Mouse (Mus musculus) G1E (cell line): ENCODE results near the gene Ubash3b. TPM values are rescaled to one million over a fixed set of nuclear protein-coding genes. Genes with fewer than 3 reads are reported as not detected.

ENCODE experiments used
- ATAC-seq: 2 replicates; pipeline ENCODE4 v1.8.0; 2016; ENCODE audit warnings: mild to moderate bottlenecking; ENCODE audit not compliant: insufficient number of reproducible peaks, poor library complexity, low FRiP score, severe bottlenecking; ENCODE audit errors: extremely low read depth
- DNase-seq: peaks from one replicate; pipeline ENCODE4 v3.0.0; 2012; ENCODE audit warnings: low spot score
- H3K27me3 ChIP-seq: 2 replicates; pipeline ENCODE4 v1.6.1; 2012; ENCODE audit warnings: mild to moderate bottlenecking, low read length, inconsistent platforms; ENCODE audit not compliant: insufficient read depth
- H3K36me3 ChIP-seq: replicated peaks from 2 replicates; pipeline ENCODE3; 2012; ENCODE audit warnings: mild to moderate bottlenecking, inconsistent platforms
- H3K4me1 ChIP-seq: 2 replicates; pipeline ENCODE4 v1.6.1; 2012; ENCODE audit warnings: low read depth, low read length, inconsistent platforms, mixed read lengths; ENCODE audit not compliant: insufficient read depth
- H3K4me3 ChIP-seq: 2 replicates; pipeline ENCODE4 v1.5.1; 2012; ENCODE audit warnings: low read depth, mild to moderate bottlenecking, inconsistent platforms, low read length, moderate library complexity, mixed read lengths
- H3K9me3 ChIP-seq: replicated peaks from 2 replicates; pipeline ENCODE4 v1.6.1; 2012; ENCODE audit warnings: inconsistent platforms
- CTCF ChIP-seq: IDR thresholded peaks from 2 replicates; pipeline ENCODE4 v1.5.1; 2012; ENCODE audit warnings: low read depth, low read length, inconsistent platforms, mixed read lengths
- GATA1 ChIP-seq: IDR thresholded peaks from 2 replicates; pipeline ENCODE4 v1.6.1; 2012; ENCODE audit warnings: borderline replicate concordance, low read length, inconsistent platforms, mixed read lengths
- GATA2 ChIP-seq: IDR thresholded peaks from 2 replicates; pipeline ENCODE4 v1.6.1; 2012; ENCODE audit warnings: low read depth, low read length, inconsistent platforms, borderline replicate concordance
- POLR2AphosphoS5 ChIP-seq: IDR thresholded peaks from 2 replicates; pipeline ENCODE4 v1.6.1; 2012; ENCODE audit warnings: low read depth, low read length, inconsistent platforms; ENCODE audit not compliant: insufficient replicate concordance
- TAL1 ChIP-seq: conservative IDR thresholded peaks from 2 replicates; pipeline ENCODE4 v1.6.1; 2012; ENCODE audit warnings: low read depth, low read length, inconsistent platforms, mixed read lengths
- polyA plus RNA-seq: library from polyadenylated mRNA; stranded (reverse); fragments of >175 nt; gene quantifications from 2 replicates; pipeline ENCODE4 v1.2.3, GENCODE M21; 2012
- total RNA-seq, 2 experiments: library from RNA; stranded (forward) in 1 of 2; stranded (reverse) in 1 of 2; fragments of 200-1000 nt in 1 of 2; fragments of >200 nt in 1 of 2; fragmentation: Nextera tagmentation in 1 of 2; gene quantifications; 2 replicates each; pipeline ENCODE4 v1.2.3; 2014 to 2017

The Ubash3b gene
- total and polyA plus RNA-seq, 3 experiments, result 14.2 to 33.0 (median 20.9) TPM

GRCm38 (mm10) chr9:41151491-41151890, 10.0 kb downstream of the Ubash3b start:
- Histone ChIP-seq H3K27me3 (no peaks in the 10 kb centered on the region), H3K9me3 (no peaks in the 10 kb centered on the region), H3K36me3 (peaks cover 50% of the 10 kb centered on the region), H3K4me1 (peaks cover 77% of the 10 kb centered on the region), H3K4me3 (no peak overlapping the region)
- DNase-seq (no peak), ATAC-seq (no peak)
- TF ChIP-seq GATA2 (no peak), TAL1 (no peak), POLR2AphosphoS5 (no peak), CTCF (no peak), GATA1 (no peak)

- ATAC-seq (peak; percentile 78), DNase-seq (peak; percentile 41)
- Histone ChIP-seq H3K36me3 (peaks cover 54% of the 10 kb centered on the region), H3K4me3 (peak overlapping the region; percentile 31; the same call in 1 of the 2 replicates), H3K27me3 (no peaks in the 10 kb centered on the region), H3K9me3 (no peaks in the 10 kb centered on the region), H3K4me1 (peaks cover 66% of the 10 kb centered on the region)
- no peak for TF ChIP-seq POLR2AphosphoS5
- TF ChIP-seq TAL1, result peak; percentile 44; the same call in 1 of the 2 replicates
- TF ChIP-seq CTCF, result no peak
- no peak for TF ChIP-seq GATA1
Observed at GRCm38 (mm10) chr9:41149896-41150295, 11.6 kb downstream of the Ubash3b start.

- TF ChIP-seq TAL1 (no peak), GATA1 (no peak), GATA2 (no peak), POLR2AphosphoS5 (no peak), CTCF (no peak)
- H3K4me1 ChIP-seq, result peaks cover 64% of the 10 kb centered on the region
- H3K36me3 ChIP-seq, result peaks cover 59% of the 10 kb centered on the region
- H3K4me3 ChIP-seq, result no peak overlapping the region; the same call in 1 of the 2 replicates
- no peaks in the 10 kb centered on the region for H3K9me3 ChIP-seq
- H3K27me3 ChIP-seq, result no peaks in the 10 kb centered on the region
- ATAC-seq, result no peak
- no peak for DNase-seq
Observed at GRCm38 (mm10) chr9:41149079-41149676, 12.3 kb downstream of the Ubash3b start.

- peaks cover 59% of the 10 kb centered on the region for H3K4me1 ChIP-seq
- no peak for DNase-seq
- H3K36me3 ChIP-seq, result peaks cover 65% of the 10 kb centered on the region
- no peak overlapping the region for H3K4me3 ChIP-seq
- TF ChIP-seq GATA2 (no peak), CTCF (no peak)
- H3K9me3 ChIP-seq, result no peaks in the 10 kb centered on the region
- H3K27me3 ChIP-seq, result no peaks in the 10 kb centered on the region
- no peak for ATAC-seq
Observed at GRCm38 (mm10) chr9:41148600-41148999, 12.9 kb downstream of the Ubash3b start.

- ATAC-seq (no peak), DNase-seq (no peak)
- no peak overlapping the region for H3K4me3 ChIP-seq
- H3K4me1 ChIP-seq, result peaks cover 46% of the 10 kb centered on the region
- peaks cover 64% of the 10 kb centered on the region for H3K36me3 ChIP-seq
- TF ChIP-seq TAL1, result no peak
- no peak for TF ChIP-seq POLR2AphosphoS5
- no peak for TF ChIP-seq GATA2
- no peak for TF ChIP-seq GATA1
- no peak for TF ChIP-seq CTCF
- no peaks in the 10 kb centered on the region for H3K9me3 ChIP-seq
- H3K27me3 ChIP-seq, result no peaks in the 10 kb centered on the region
Observed at GRCm38 (mm10) chr9:41147203-41147842, 14.2 kb downstream of the Ubash3b start.

GRCm38 (mm10) chr9:41143825-41144224, 17.7 kb downstream of the Ubash3b start:
- no peak for DNase-seq
- no peak for ATAC-seq
- peaks cover 65% of the 10 kb centered on the region for H3K36me3 ChIP-seq
- TF ChIP-seq TAL1 (no peak), GATA1 (no peak), POLR2AphosphoS5 (no peak), GATA2 (no peak), CTCF (no peak)
- peaks cover 40% of the 10 kb centered on the region for H3K4me1 ChIP-seq
- H3K4me3 ChIP-seq, result no peak overlapping the region
- no peaks in the 10 kb centered on the region for H3K27me3 ChIP-seq
- H3K9me3 ChIP-seq, result no peaks in the 10 kb centered on the region
